Mouse (Mus musculus) C2C12 (cell line): Measurements from ENCODE around the gene Timm13. TPM values are rescaled to one million over a fixed set of nuclear protein-coding genes. Genes with fewer than 3 reads are reported as not detected.
A peak's percentile ranks its signal among the peaks of the same experiment; 100 is the strongest.

ENCODE experiments used
- H3K27me3 ChIP-seq: one replicate; pipeline ENCODE4 v1.6.1; 2011; ENCODE audit not compliant: control insufficient read depth, insufficient read depth, insufficient read length
- H3K36me3 ChIP-seq: one replicate; pipeline ENCODE4 v1.6.1; 2011; ENCODE audit not compliant: control insufficient read depth, insufficient read depth
- H3K4me3 ChIP-seq: one replicate; pipeline ENCODE4 v1.5.1; 2011; ENCODE audit warnings: mild to moderate bottlenecking, control low read depth; ENCODE audit not compliant: poor library complexity, insufficient read depth, severe bottlenecking
- H3K79me2 ChIP-seq: one replicate; pipeline ENCODE4 v1.6.1; 2011; ENCODE audit not compliant: control insufficient read depth, insufficient read depth
- H3K79me3 ChIP-seq: one replicate; pipeline ENCODE4 v1.6.1; 2011; ENCODE audit warnings: low read depth, control low read depth
- H3ac ChIP-seq: one replicate; pipeline ENCODE3; 2011; ENCODE audit warnings: low read depth; ENCODE audit not compliant: control insufficient read depth, insufficient read length
- CEBPB ChIP-seq: IDR thresholded peaks from one replicate; pipeline ENCODE4 v1.6.1; 2011; ENCODE audit warnings: low read depth, mild to moderate bottlenecking, control low read depth, moderate library complexity
- CTCF ChIP-seq: IDR thresholded peaks from one replicate; pipeline ENCODE4 v1.5.1; 2011; ENCODE audit not compliant: control insufficient read depth, insufficient read depth, insufficient read length
- FOSL1 ChIP-seq: IDR thresholded peaks from one replicate; pipeline ENCODE4 v1.8.0; 2011; ENCODE audit warnings: mild to moderate bottlenecking, low read length; ENCODE audit not compliant: poor library complexity, insufficient read depth, severe bottlenecking
- MAX ChIP-seq: IDR thresholded peaks from one replicate; pipeline ENCODE4 v1.6.1; 2011; ENCODE audit warnings: mild to moderate bottlenecking, control low read depth
- MYOD1 ChIP-seq: IDR thresholded peaks from one replicate; pipeline ENCODE4 v1.6.1; 2011; ENCODE audit warnings: low read depth; ENCODE audit not compliant: control insufficient read depth, insufficient read length
- MYOG ChIP-seq: IDR thresholded peaks from one replicate; pipeline ENCODE4 v1.6.1; 2011; ENCODE audit not compliant: control insufficient read depth, insufficient read length; ENCODE audit errors: extremely low read depth
- USF1 ChIP-seq: IDR thresholded peaks from one replicate; pipeline ENCODE4 v1.6.1; 2011; ENCODE audit warnings: low read depth, mild to moderate bottlenecking, control low read depth, moderate library complexity
- polyA plus RNA-seq: library from polyadenylated mRNA; unstranded; fragments of >200 nt; fragmentation: generic; extraction: Trizol; gene quantifications from one replicate; pipeline ENCODE4 v1.2.1, GENCODE M21; 2012; ENCODE audit warnings: missing spikeins

Timm13 gene
- polyA plus RNA-seq, 1 experiment = 263 TPM

- Histone ChIP-seq H3ac (peak overlapping the region; percentile 3), H3K79me2 (peaks cover 71% of the 10 kb centered on the region), H3K36me3 (peaks cover 28% of the 10 kb centered on the region), H3K27me3 (no peaks in the 10 kb centered on the region), H3K4me3 (no peak overlapping the region), H3K79me3 (peaks cover 22% of the 10 kb centered on the region)
- TF ChIP-seq CTCF (no peak), MYOD1 (no peak), CEBPB (no peak), FOSL1 (no peak)
Observed at GRCm38 (mm10) chr10:80913364-80914011, 12.7 kb upstream of the Timm13 start.

DNA sequence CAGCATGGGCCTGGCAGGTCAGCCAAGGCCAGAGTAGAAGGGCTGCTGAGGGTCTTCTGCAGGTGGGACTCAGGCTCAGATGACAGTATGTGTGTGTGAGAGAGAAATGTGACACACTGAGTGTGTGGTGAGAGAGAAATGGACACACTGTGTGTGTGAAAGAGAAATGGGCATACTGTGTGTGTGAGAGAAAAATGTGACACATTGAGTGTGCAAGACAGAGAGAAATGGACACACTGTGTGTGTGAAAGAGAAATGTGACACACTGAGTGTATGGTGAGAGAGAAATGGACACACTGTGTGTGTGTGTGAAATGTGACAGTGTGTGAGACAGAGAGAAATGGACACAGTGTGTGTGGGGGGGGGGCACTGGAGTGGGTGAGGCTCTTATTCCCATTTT, 11.1 kb upstream of the Timm13 start:
- no peak for TF ChIP-seq MAX
- no peak for TF ChIP-seq CEBPB
- TF ChIP-seq MYOD1 = no peak
- no peak for TF ChIP-seq CTCF
- TF ChIP-seq USF1 = no peak
- no peak for TF ChIP-seq MYOG
- no peak for TF ChIP-seq FOSL1
- H3K4me3 ChIP-seq = no peak overlapping the region
- peaks cover 38% of the 10 kb centered on the region for H3K36me3 ChIP-seq
- H3K79me3 ChIP-seq = peaks cover 17% of the 10 kb centered on the region
- peaks cover 58% of the 10 kb centered on the region for H3K79me2 ChIP-seq
- H3ac ChIP-seq = no peak overlapping the region
- H3K27me3 ChIP-seq = no peaks in the 10 kb centered on the region

DNA sequence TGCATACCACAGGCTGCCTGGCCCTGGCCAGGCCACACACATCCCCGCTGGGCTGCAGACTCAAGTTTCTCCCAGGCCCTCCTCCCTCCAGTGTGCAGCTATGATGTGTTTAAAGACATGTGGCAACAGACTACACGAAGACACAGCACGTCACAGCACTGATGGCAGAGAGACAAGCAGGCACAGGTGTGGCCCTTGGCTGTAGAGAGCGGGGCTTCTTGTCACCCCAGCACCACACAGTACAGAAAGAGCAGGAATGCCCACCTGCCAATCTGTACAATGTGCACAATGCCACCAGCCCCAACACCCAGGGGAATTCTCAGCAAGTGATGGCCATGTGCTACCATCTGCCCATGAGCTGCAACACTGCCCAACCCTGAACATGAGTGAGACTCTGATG, 10.6 kb upstream of the Timm13 start:
- H3K4me3 ChIP-seq = no peak overlapping the region
- H3K36me3 ChIP-seq = peaks cover 41% of the 10 kb centered on the region
- peaks cover 52% of the 10 kb centered on the region for H3K79me2 ChIP-seq
- no peak overlapping the region for H3ac ChIP-seq
- peak; percentile 6 for TF ChIP-seq MYOD1
- TF ChIP-seq MYOG = no peak
- no peaks in the 10 kb centered on the region for H3K27me3 ChIP-seq
- H3K79me3 ChIP-seq = peaks cover 12% of the 10 kb centered on the region

DNA sequence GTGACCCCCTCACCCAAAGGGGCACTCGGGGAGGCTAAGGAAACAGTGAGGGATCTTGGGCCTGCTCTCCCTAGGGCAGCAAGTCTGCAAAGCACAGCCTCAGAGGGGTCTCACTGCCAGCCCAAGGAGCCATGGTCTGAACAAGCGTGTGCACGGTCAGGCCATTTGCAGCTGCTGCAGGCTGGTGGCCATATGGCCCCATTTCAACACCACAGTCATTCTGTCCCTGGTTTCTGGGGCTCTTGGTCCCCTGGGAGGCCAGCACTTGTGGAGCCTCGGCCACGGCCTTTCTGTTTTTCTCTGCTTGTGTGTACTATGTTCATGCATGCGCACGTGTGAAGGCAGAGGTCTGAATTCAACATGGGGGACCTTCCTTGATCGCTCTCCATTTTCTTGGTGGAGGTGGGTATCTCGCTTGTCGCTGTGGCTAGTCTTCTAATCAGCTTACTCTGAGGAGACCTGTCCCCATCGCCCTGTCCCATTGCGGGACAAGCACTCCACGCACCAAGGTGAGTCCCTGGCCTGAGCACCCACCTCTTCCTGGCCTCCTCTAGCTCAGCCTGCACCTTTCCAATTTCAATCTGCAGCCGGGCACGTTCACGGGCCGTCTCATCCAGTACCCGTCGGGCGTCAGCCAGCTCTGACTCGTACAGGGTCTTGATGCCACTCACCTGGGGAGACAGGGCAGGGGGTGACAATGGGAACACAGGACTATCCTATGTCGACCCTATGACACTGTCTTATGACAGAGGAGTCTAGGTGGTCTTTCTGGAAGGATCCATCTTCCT, 8.8 kb upstream of the Timm13 start:
- Histone ChIP-seq H3K4me3 (no peak overlapping the region), H3ac (no peak overlapping the region), H3K79me3 (peaks cover 3% of the 10 kb centered on the region), H3K36me3 (peaks cover 45% of the 10 kb centered on the region), H3K79me2 (peaks cover 35% of the 10 kb centered on the region), H3K27me3 (no peaks in the 10 kb centered on the region)
- TF ChIP-seq MYOD1 (no peak), USF1 (no peak), FOSL1 (no peak), MAX (no peak), CTCF (no peak), CEBPB (no peak), MYOG (no peak)

- Histone ChIP-seq H3K27me3 (no peaks in the 10 kb centered on the region), H3K36me3 (peaks cover 54% of the 10 kb centered on the region), H3K79me2 (peaks cover 9% of the 10 kb centered on the region), H3ac (no peak overlapping the region), H3K79me3 (peaks cover 6% of the 10 kb centered on the region), H3K4me3 (no peak overlapping the region)
- TF ChIP-seq FOSL1 = no peak
- TF ChIP-seq MYOD1 = no peak
- no peak for TF ChIP-seq CEBPB
- no peak for TF ChIP-seq MAX
- no peak for TF ChIP-seq USF1
- no peak for TF ChIP-seq CTCF
Observed at GRCm38 (mm10) chr10:80904709-80905108, 3.9 kb upstream of the Timm13 start.
